Mouse (Mus musculus) neural tube, embryonic 15.5 days (tissue): ENCODE measurements around the gene Ap3b1. TPM values are rescaled to one million over a fixed set of nuclear protein-coding genes. Genes with fewer than 3 reads are reported as not detected.

Experiments used
- ATAC-seq: fragments of 200-750 bp; cut with Nextera tagmentation; 2 replicates; pipeline ENCODE4 v1.8.0; 2017; ENCODE audit warnings: mild to moderate bottlenecking, moderate TSS enrichment, moderate library complexity; ENCODE audit not compliant: low FRiP score
- H3K27ac ChIP-seq: fragments of 300-500 bp; sonication (generic); replicated peaks from 2 replicates; pipeline ENCODE4 v1.5.1; 2015; ENCODE audit warnings: mild to moderate bottlenecking, inconsistent platforms
- H3K27me3 ChIP-seq: fragments of 300-500 bp; sonication (generic); replicated peaks from 2 replicates; pipeline ENCODE4 v1.6.1; 2015; ENCODE audit warnings: inconsistent platforms
- H3K36me3 ChIP-seq: fragments of 300-500 bp; sonication (generic); 2 replicates; pipeline ENCODE4 v1.6.1; 2015; ENCODE audit warnings: inconsistent platforms
- H3K4me1 ChIP-seq: fragments of 300-500 bp; sonication (generic); 2 replicates; pipeline ENCODE4 v1.6.1; 2015; ENCODE audit warnings: inconsistent platforms
- H3K4me2 ChIP-seq: fragments of 300-500 bp; sonication (generic); 2 replicates; pipeline ENCODE4 v1.6.1; 2015; ENCODE audit warnings: inconsistent platforms, mild to moderate bottlenecking, moderate library complexity
- H3K4me3 ChIP-seq: fragments of 300-500 bp; sonication (generic); replicated peaks from 2 replicates; pipeline ENCODE4 v1.5.1; 2015; ENCODE audit warnings: mild to moderate bottlenecking, inconsistent platforms
- H3K9ac ChIP-seq: fragments of 300-500 bp; sonication (generic); replicated peaks from 2 replicates; pipeline ENCODE4 v1.6.1; 2015; ENCODE audit warnings: mild to moderate bottlenecking, inconsistent platforms
- H3K9me3 ChIP-seq: fragments of 300-500 bp; sonication (generic); replicated peaks from 2 replicates; pipeline ENCODE4 v1.6.1; 2016; ENCODE audit warnings: inconsistent platforms
- WGBS: fragments of 180-500 bp; shearing (Covaris S2); methylation state at CpG from one replicate; pipeline ENCODE4 v1.1.7; 2015; ENCODE audit warnings: mixed read lengths; 5-methylcytosine and 5-hydroxymethylcytosine counted together
- polyA plus RNA-seq: library from polyadenylated mRNA; unstranded; fragments of >200 nt; fragmentation: Nextera tagmentation; extraction: Ambion mirVana; gene quantifications from 2 replicates; pipeline ENCODE4 v1.2.1, GENCODE M21; 2015

Gene Ap3b1
- polyA plus RNA-seq, 1 experiment from 2014 or later, result 27.1 TPM

DNA sequence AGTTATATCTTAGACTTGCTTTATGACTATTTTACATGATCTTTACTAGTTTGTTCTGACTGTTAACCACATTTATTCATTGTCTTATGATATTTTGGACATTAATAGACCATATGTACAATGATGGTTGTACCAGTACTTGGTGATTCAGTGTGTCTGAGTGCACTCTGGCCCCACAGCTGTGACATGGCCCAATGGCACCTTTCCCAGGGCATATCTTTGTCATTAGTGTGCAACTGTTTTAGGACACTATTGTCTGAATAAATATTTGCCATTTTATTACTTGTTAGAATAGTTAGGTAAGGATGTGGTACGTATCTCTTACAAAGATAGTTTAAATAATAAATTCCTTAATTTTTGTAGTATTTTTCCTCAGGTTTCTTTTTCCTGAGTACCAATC lies 109.8 kb downstream of the Ap3b1 start:
- no peaks in the 10 kb centered on the region for H3K27me3 ChIP-seq
- H3K36me3 ChIP-seq, result peaks cover 6% of the 10 kb centered on the region; the same call in 1 of the 2 replicates
- H3K9ac ChIP-seq, result no peak overlapping the region
- 0 out of 2 replicates have a peak, but pooled peaks cover 4% of the 10 kb centered on the region for H3K4me1 ChIP-seq
- no peaks in the 10 kb centered on the region for H3K9me3 ChIP-seq
- ATAC-seq, result no peak
- H3K4me3 ChIP-seq, result no peak overlapping the region
- no peak overlapping the region for H3K4me2 ChIP-seq
- 93% methylated on average over 1 of the region's 1 CpGs for WGBS
- H3K27ac ChIP-seq, result no peak overlapping the region

DNA sequence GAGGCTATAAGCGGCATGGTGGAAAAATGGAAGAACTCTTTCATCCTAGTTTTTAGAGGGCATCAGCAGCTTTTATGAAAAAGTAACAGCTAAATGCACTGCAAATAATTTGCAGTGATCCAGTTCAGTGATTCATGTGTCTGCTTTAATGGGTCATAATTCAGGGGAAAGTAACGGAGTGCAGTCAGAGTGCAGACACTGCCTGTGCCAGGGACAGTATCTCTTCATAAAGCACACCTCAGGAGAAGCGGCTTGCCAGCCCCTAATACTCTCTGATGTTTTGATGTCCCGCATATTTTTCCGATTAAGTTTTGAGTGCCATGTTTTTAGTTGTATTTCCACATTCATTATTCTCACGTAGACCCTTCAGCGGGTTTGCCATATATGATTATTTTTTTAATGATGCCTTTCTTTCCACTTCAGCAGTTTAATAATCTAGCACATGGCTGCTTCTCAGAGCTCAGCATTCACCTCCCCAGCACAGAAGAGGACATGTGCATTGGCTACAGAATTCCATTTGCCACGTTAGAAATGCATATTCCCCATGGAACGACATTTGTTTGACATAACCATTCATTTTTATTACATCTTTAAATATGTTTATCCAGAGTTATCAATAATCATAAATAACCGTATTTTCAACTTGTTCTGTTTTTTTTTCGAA lies 112.4 kb downstream of the Ap3b1 start:
- 61% methylated on average over 11 of the region's 11 CpGs for WGBS
- peak; percentile 66 for ATAC-seq
- H3K9me3 ChIP-seq, result no peaks in the 10 kb centered on the region

DNA sequence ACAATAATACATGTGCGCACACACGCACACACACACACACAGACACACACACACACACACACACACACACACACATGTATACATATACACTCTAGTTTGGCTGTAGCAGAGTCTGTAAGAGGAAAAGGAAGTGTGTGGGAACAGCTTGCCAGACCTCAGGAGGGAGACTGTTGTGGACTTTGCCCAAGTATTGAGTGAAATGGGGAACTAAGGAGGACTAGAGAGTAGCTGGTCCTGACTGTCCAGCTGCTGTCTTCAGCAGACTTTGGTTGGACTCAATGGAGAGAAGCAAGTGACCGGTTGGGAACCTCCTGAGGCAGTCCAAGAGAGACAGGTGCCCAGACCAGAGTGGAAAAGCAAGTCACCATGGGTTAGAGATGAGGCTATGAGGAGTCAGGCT lies 117.4 kb downstream of the Ap3b1 start:
- Histone ChIP-seq H3K4me3 (no peak overlapping the region), H3K4me2 (no peak overlapping the region), H3K27ac (no peak overlapping the region), H3K27me3 (no peaks in the 10 kb centered on the region), H3K9me3 (no peaks in the 10 kb centered on the region), H3K4me1 (0 out of 2 replicates have a peak, but pooled peaks cover 5% of the 10 kb centered on the region), H3K36me3 (no peaks in the 10 kb centered on the region), H3K9ac (no peak overlapping the region)
- ATAC-seq, result no peak
- 96% methylated on average over 3 of the region's 3 CpGs for WGBS

More for the DNA sequence above, 112.4 kb downstream of the Ap3b1 start:
- H3K4me2 ChIP-seq, result 0 out of 2 replicates have a peak overlapping the region, but pooled peaks have one; percentile 3
- peaks cover 6% of the 10 kb centered on the region; the same call in 1 of the 2 replicates for H3K36me3 ChIP-seq
- H3K4me3 ChIP-seq, result no peak overlapping the region
- no peaks in the 10 kb centered on the region for H3K27me3 ChIP-seq
- H3K4me1 ChIP-seq, result 0 out of 2 replicates have a peak, but pooled peaks cover 4% of the 10 kb centered on the region
- H3K27ac ChIP-seq, result no peak overlapping the region
- H3K9ac ChIP-seq, result no peak overlapping the region

DNA sequence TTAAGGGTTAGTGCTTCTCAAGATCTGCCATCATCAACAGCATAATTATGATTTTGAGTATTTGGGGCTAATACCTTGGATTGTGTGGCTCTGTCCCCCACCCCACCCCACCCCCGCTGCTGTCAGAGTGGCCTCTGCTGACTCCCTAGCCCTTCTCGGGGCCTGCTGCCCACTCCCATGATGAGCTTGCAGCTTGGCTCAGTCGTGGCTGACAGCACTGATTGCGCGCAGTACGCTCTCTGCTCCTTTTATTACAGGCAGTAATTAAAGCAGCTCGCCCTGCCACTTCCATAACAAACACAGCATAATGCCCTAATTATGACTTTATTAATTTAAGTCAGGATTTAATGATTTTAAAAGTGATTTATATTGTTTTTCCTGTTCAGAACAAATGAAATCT lies 121.5 kb downstream of the Ap3b1 start:
- H3K36me3 ChIP-seq, result peaks cover 27% of the 10 kb centered on the region
- H3K4me2 ChIP-seq, result no peak overlapping the region
- no peak overlapping the region for H3K9ac ChIP-seq
- H3K4me1 ChIP-seq, result 0 out of 2 replicates have a peak, but pooled peaks cover 4% of the 10 kb centered on the region
- 39% methylated on average over 7 of the region's 7 CpGs for WGBS
- no peak for ATAC-seq
- H3K27me3 ChIP-seq, result no peaks in the 10 kb centered on the region
- peak overlapping the region; percentile 24; the same call in 1 of the 2 replicates for H3K27ac ChIP-seq
- no peaks in the 10 kb centered on the region for H3K9me3 ChIP-seq
- H3K4me3 ChIP-seq, result no peak overlapping the region

DNA sequence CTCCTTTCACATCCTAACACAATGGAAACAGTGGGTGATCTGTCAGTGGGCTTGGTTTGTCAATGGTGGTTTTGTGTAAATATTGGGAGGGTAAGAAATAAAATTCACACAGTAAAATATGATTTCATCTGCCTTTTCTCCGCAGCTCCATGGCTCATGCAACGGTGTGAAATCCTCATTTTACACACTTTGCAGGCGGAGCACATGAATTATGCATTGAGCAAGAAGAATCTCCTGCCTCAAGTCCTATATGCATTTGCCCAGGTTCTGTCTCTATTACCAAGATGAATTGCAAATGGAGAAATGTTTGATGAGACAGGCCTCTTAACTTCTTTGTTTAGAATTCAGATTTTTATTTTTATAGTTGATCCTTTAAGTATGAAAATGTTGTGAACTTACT lies 131.9 kb downstream of the Ap3b1 start:
- Histone ChIP-seq H3K4me2 (no peak overlapping the region), H3K4me3 (no peak overlapping the region), H3K4me1 (no peaks in the 10 kb centered on the region), H3K36me3 (peaks cover 7% of the 10 kb centered on the region), H3K9me3 (no peaks in the 10 kb centered on the region), H3K27ac (no peak overlapping the region), H3K9ac (no peak overlapping the region), H3K27me3 (no peaks in the 10 kb centered on the region)
- WGBS, result 37% methylated on average over 3 of the region's 3 CpGs
- ATAC-seq, result no peak

DNA sequence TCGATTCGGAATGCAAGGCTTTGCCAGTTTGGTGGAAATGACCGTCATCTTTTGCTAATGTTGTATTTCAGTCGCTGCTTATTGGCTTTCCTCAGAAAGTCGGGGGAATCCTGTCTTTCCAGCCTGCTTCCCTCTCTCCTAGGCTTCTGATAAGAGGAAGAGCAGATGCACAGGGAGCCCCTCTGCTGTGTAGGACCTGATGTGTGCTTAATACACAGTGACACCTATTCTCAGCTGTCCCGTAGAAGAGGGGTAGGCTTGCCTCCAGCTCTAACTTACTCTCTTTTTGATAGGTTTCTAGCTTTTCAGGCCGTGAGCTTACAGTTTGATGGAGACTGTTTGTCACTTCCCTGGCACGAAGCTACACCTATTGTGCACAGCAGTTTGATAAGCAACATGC lies 132.4 kb downstream of the Ap3b1 start:
- H3K4me1 ChIP-seq, result no peaks in the 10 kb centered on the region
- no peak overlapping the region for H3K4me3 ChIP-seq
- H3K9ac ChIP-seq, result no peak overlapping the region
- no peak overlapping the region for H3K4me2 ChIP-seq
- no peak for ATAC-seq
- H3K27me3 ChIP-seq, result no peaks in the 10 kb centered on the region
- H3K9me3 ChIP-seq, result no peaks in the 10 kb centered on the region
- H3K27ac ChIP-seq, result no peak overlapping the region; the same call in 1 of the 2 replicates
- H3K36me3 ChIP-seq, result peaks cover 7% of the 10 kb centered on the region
- 76% methylated on average over 8 of the region's 8 CpGs for WGBS

DNA sequence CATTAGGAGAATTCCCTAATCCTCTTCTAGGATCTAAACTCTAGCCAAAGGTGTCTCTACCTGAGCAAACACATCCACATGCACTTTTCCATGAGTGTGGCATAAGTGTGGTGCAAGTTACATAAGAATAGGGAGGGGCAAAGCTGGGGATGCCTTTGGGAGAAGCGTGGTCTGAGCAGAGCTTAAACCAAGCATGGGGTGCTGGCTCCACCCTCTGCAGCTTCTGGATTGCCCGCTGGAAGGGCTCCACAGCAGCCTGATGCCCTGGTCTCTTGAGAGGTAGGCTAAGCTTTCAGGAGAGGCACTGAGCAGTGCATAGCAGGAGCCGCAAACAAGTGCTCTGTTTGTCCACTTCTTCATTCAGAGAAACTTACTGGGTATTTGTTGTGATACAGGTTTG lies 138.8 kb downstream of the Ap3b1 start:
- H3K4me1 ChIP-seq, result no peaks in the 10 kb centered on the region
- ATAC-seq, result no peak
- H3K27ac ChIP-seq, result no peak overlapping the region
- no peaks in the 10 kb centered on the region for H3K9me3 ChIP-seq
- 88% methylated on average over 3 of the region's 3 CpGs for WGBS
- H3K36me3 ChIP-seq, result peaks cover 7% of the 10 kb centered on the region
- H3K9ac ChIP-seq, result no peak overlapping the region
- H3K27me3 ChIP-seq, result no peaks in the 10 kb centered on the region
- H3K4me2 ChIP-seq, result no peak overlapping the region
- H3K4me3 ChIP-seq, result no peak overlapping the region

DNA sequence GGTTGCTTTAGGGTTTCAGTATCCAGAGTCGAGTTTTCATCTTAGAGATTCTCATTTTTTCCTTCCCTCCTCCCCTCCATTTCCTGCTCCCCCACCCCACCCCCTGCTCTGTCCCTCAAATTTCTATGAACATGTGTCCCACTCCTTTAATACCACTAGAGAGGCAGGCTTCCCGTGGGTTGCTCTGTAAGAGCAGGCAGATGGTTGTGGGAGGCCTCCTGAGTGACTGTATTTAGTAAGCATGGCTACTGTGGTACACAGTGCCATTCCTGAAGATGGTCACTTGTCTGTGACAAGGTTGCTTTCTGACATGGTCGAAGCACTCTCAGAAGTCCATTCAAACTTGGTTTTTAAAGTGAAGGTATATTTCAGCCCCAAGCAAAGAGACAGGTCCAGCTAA lies 147.7 kb downstream of the Ap3b1 start:
- H3K36me3 ChIP-seq, result 0 out of 2 replicates have a peak, but pooled peaks cover 2% of the 10 kb centered on the region
- no peak for ATAC-seq
- H3K27me3 ChIP-seq, result no peaks in the 10 kb centered on the region
- no peaks in the 10 kb centered on the region for H3K4me1 ChIP-seq
- 87% methylated on average over 3 of the region's 3 CpGs for WGBS
- H3K4me3 ChIP-seq, result no peak overlapping the region
- no peak overlapping the region for H3K9ac ChIP-seq
- H3K4me2 ChIP-seq, result no peak overlapping the region
- no peaks in the 10 kb centered on the region for H3K9me3 ChIP-seq
- no peak overlapping the region for H3K27ac ChIP-seq

DNA sequence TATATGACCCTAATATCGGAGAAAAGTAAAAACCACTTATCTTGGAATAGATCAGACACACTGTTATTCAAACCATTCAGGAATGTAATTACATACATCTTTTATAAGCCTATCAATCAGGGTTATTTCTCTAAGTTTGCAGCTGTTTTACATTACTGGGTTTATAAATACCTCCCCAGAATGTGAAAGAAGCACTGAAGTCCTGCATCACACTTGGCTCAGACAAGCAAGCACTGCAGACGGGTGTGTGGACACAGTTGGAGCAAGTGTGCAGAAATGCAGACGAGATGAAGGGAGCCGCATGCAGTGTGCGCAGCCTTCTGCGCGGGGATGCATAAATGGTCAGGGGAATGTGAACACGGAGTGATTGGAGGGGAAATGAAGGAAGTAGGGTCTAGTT lies 149.6 kb downstream of the Ap3b1 start:
- Histone ChIP-seq H3K27ac (no peak overlapping the region), H3K4me3 (no peak overlapping the region), H3K4me2 (no peak overlapping the region), H3K9ac (no peak overlapping the region), H3K36me3 (0 out of 2 replicates have a peak, but pooled peaks cover 2% of the 10 kb centered on the region), H3K4me1 (no peaks in the 10 kb centered on the region), H3K27me3 (no peaks in the 10 kb centered on the region), H3K9me3 (no peaks in the 10 kb centered on the region)
- WGBS, result 91% methylated on average over 8 of the region's 8 CpGs
- no peak for ATAC-seq

DNA sequence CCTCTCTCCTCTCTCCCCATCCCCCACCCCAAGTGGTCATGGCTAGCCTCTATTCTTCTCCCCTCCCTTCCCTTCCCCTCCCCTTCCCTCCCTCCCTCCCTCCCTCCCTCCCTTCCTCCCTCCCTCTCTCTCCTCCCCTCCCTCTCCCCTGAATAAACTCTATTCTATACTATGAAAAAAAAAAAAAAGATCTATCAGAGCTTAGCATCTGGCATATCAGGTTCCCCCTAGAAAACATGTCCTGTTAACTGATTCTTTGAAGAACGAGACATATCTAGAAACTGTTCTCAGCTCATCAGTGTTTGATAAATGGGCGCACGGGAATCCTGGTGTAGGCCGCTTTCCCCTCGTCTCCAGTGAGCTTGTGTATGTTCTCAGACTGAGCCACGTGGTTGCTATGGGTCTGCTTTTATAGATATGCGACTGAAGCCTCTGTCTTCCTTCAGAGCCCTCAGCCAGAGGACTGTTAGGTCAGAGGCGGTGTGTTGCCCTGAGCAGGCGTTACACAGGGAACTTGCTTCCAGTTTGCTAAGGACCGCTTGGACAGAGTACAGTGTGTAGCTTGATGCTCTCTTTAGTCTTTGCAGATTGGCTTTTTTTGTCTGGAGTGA lies 154.5 kb downstream of the Ap3b1 start:
- no peaks in the 10 kb centered on the region for H3K4me1 ChIP-seq
- H3K4me3 ChIP-seq, result no peak overlapping the region
- no peaks in the 10 kb centered on the region for H3K9me3 ChIP-seq
- peaks cover 6% of the 10 kb centered on the region; the same call in 1 of the 2 replicates for H3K36me3 ChIP-seq
- no peak for ATAC-seq
- no peak overlapping the region for H3K4me2 ChIP-seq
- no peak overlapping the region for H3K9ac ChIP-seq
- no peak overlapping the region for H3K27ac ChIP-seq
- 76% methylated on average over 10 of the region's 10 CpGs for WGBS
- H3K27me3 ChIP-seq, result no peaks in the 10 kb centered on the region

DNA sequence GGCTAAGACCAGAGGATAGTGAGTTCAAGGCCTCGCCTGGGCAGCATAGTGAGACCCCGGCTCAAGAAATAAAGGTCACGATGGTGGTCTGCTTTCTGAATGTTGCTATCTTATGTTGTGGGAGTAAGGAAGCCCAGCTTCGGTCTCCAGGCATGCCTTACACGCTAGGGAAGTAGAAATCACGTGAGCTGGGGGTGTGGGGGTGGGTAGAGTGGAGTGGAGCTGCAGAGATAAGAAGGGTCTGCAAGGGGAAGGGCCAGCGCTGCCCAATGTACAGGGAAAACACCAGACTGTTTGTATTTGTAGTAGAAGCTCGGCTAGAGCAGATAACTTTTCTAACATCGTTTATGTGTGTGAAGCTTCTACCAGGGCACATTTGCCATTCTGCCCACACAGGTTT lies 155.1 kb downstream of the Ap3b1 start:
- 92% methylated on average over 9 of the region's 9 CpGs for WGBS
- Histone ChIP-seq H3K4me1 (no peaks in the 10 kb centered on the region), H3K27me3 (no peaks in the 10 kb centered on the region), H3K36me3 (peaks cover 6% of the 10 kb centered on the region; the same call in 1 of the 2 replicates), H3K4me3 (no peak overlapping the region), H3K4me2 (no peak overlapping the region), H3K9me3 (no peaks in the 10 kb centered on the region), H3K9ac (no peak overlapping the region), H3K27ac (no peak overlapping the region)
- ATAC-seq, result no peak

DNA sequence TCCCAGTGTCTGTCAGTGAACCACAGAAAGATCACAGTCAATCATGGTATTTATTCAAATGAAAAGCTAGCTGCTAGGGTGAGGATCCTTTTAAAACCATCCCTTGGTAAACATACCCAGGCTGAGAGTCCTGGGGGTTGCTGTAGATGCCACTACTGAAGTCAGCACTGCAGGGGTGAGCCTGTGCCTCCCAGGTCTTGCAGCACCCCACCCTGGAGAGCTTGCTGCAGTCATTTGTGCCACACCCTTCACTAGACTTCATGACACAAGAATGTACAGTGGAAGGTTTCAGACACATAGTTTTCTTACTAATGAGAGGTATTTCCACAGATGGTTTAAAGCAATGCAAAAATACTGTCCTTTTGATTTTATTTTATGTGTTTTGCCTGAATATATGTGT lies 156.2 kb downstream of the Ap3b1 start:
- Histone ChIP-seq H3K4me2 (no peak overlapping the region), H3K27ac (no peak overlapping the region), H3K4me1 (no peaks in the 10 kb centered on the region), H3K36me3 (peaks cover 6% of the 10 kb centered on the region; the same call in 1 of the 2 replicates), H3K27me3 (no peaks in the 10 kb centered on the region), H3K4me3 (no peak overlapping the region), H3K9me3 (no peaks in the 10 kb centered on the region), H3K9ac (no peak overlapping the region)
- ATAC-seq, result no peak
